Mouse (Mus musculus) CH12.LX (cell line): ENCODE data around the gene Ssbp3.
A peak's percentile ranks its signal among the peaks of the same experiment; 100 is the strongest.

Source experiments
- CHD2 ChIP-seq: IDR thresholded peaks from 2 replicates; pipeline ENCODE4 v1.6.1; 2011; ENCODE audit warnings: low read length, improper control_type of control experiment
- CTCF ChIP-seq, 2 experiments: IDR thresholded peaks in 1 of 2; conservative IDR thresholded peaks in 1 of 2; 2 replicates each; pipeline ENCODE4 v1.5.1; 2011 to 2012; ENCODE audit warnings: low read depth in 2 of 2, low read length in 2 of 2, improper control_type of control experiment in 1 of 2, inconsistent platforms in 1 of 2, mild to moderate bottlenecking in 1 of 2, moderate library complexity in 1 of 2
- EP300 ChIP-seq: IDR thresholded peaks from 2 replicates; pipeline ENCODE4 v1.6.1; 2011; ENCODE audit warnings: low read length, improper control_type of control experiment
- JUND ChIP-seq: conservative IDR thresholded peaks from 2 replicates; pipeline ENCODE4 v1.6.1; 2011; ENCODE audit warnings: low read depth, low read length, improper control_type of control experiment
- MAFK ChIP-seq: IDR thresholded peaks from 2 replicates; pipeline ENCODE4 v1.6.1; 2011; ENCODE audit warnings: low read length, improper control_type of control experiment; ENCODE audit not compliant: insufficient replicate concordance
- POLR2A ChIP-seq: IDR thresholded peaks from 2 replicates; pipeline ENCODE4 v1.6.1; 2011; ENCODE audit warnings: low read depth, mild to moderate bottlenecking, improper control_type of control experiment, low read length
- RAD21 ChIP-seq: IDR thresholded peaks from 2 replicates; pipeline ENCODE4 v1.6.1; 2011; ENCODE audit warnings: low read depth, mild to moderate bottlenecking, low read length, improper control_type of control experiment, moderate library complexity

DNA sequence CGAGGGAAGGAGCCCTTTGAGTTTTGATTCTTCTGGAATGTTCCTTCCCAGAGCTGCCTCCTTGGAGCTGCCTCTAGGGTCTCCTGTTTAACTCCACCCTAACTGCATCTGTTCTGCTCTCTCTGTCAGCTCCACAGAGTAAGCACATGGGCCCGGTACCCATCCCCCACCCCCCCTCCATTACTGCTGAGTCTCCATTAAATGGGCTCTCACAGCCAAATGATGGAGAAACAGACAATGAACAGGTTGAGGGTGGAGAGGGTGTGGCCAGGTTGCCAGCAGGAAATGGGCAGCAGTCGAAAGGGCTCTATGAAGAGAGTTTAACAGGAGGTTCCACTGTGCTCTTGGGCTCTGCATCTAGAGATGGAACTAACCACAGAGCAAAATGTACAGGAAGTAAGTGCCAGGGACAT is 41.0 kb upstream of the Ssbp3 start:
- TF ChIP-seq RAD21: no peak
- TF ChIP-seq CTCF (conservative IDR thresholded peaks at IDR 0.05 in 1 of 2, IDR thresholded peaks at IDR 0.05 in 1 of 2; ENCODE audit: low read depth in 2 of 2, low read length in 2 of 2): no peak
- TF ChIP-seq CHD2: peak; percentile 30; the same call in 1 of the 2 replicates
- no peak for TF ChIP-seq EP300
- TF ChIP-seq MAFK: no peak
- no peak for TF ChIP-seq POLR2A
- TF ChIP-seq JUND: no peak
